Mouse (Mus musculus): ENCODE data around the gene Thbs1. TPM values are rescaled to one million over a fixed set of nuclear protein-coding genes. Genes with fewer than 3 reads are reported as not detected.

Gene Thbs1
- polyA plus RNA-seq, 1 experiment = 9.8 TPM

- 91% methylated on average over 7 of the region's 7 CpGs for WGBS
- H3K36me3 ChIP-seq (ENCODE audit: control insufficient read depth, insufficient read depth, low read length) = peaks cover 15% of the 10 kb centered on the region
- TF ChIP-seq CTCF (IDR thresholded peaks at IDR 0.05; ENCODE audit: extremely low read depth, insufficient read length, insufficient replicate concordance, low read depth, low read length) (no peak), POLR2A (IDR thresholded peaks at IDR 0.05; ENCODE audit: low read depth, low read length) (no peak)
Measured at GRCm38 (mm10) chr2:118118515-118118914, 6.8 kb downstream of the Thbs1 start.

GRCm38 (mm10) chr2:118119684-118120083 is 8.0 kb downstream of the Thbs1 start:
- WGBS = 95% methylated on average over 12 of the region's 12 CpGs
- peaks cover 15% of the 10 kb centered on the region for H3K36me3 ChIP-seq (ENCODE audit: control insufficient read depth, insufficient read depth, low read length)
- TF ChIP-seq CTCF (IDR thresholded peaks at IDR 0.05; ENCODE audit: extremely low read depth, insufficient read length, insufficient replicate concordance, low read depth, low read length) (no peak), POLR2A (IDR thresholded peaks at IDR 0.05; ENCODE audit: low read depth, low read length) (no peak)

More at GRCm38 (mm10) chr2:118118515-118118914, 6.8 kb downstream of the Thbs1 start:
- Histone ChIP-seq H3K4me1 (ENCODE audit: control insufficient read depth, insufficient read depth, insufficient read length, low read length) (peaks cover 1% of the 10 kb centered on the region; the same call in 1 of the 2 replicates), H3K27me3 (ENCODE audit: control insufficient read depth, insufficient read depth, low read length) (no peaks in the 10 kb centered on the region), H3K4me3 (ENCODE audit: low read depth, low read length) (no peak overlapping the region), H3K27ac (ENCODE audit: insufficient read depth, low read depth, low read length) (no peak overlapping the region)

DNA sequence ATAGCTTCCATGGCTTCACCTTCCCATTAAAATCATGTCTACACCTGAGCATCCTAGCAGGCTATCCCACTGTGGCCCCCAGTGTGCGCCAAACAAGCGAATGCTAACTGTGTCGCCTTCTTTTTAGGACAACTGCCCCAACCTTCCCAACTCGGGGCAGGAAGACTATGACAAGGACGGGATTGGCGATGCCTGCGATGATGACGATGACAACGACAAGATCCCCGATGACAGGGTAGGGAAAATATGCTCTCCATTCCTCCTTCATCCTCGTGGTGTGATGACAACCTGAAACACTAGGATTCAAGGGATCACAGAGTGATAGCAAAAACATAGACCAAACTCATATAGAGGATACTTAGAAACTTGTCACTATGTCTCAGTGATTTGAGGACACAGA is 8.4 kb downstream of the Thbs1 start:
- 92% methylated on average over 11 of the region's 11 CpGs for WGBS
- TF ChIP-seq CTCF (IDR thresholded peaks at IDR 0.05; ENCODE audit: extremely low read depth, insufficient read length, insufficient replicate concordance, low read depth, low read length) (no peak), POLR2A (IDR thresholded peaks at IDR 0.05; ENCODE audit: low read depth, low read length) (no peak)
- Histone ChIP-seq H3K27me3 (ENCODE audit: control insufficient read depth, insufficient read depth, low read length) (no peaks in the 10 kb centered on the region), H3K27ac (ENCODE audit: insufficient read depth, low read depth, low read length) (no peak overlapping the region), H3K36me3 (ENCODE audit: control insufficient read depth, insufficient read depth, low read length) (peaks cover 15% of the 10 kb centered on the region), H3K4me1 (ENCODE audit: control insufficient read depth, insufficient read depth, insufficient read length, low read length) (peaks cover 1% of the 10 kb centered on the region; the same call in 1 of the 2 replicates), H3K4me3 (ENCODE audit: low read depth, low read length) (no peak overlapping the region)

More at GRCm38 (mm10) chr2:118119684-118120083, 8.0 kb downstream of the Thbs1 start:
- no peak overlapping the region for H3K4me3 ChIP-seq (ENCODE audit: low read depth, low read length)
- no peak overlapping the region for H3K27ac ChIP-seq (ENCODE audit: insufficient read depth, low read depth, low read length)
- no peaks in the 10 kb centered on the region for H3K27me3 ChIP-seq (ENCODE audit: control insufficient read depth, insufficient read depth, low read length)
- peaks cover 1% of the 10 kb centered on the region; the same call in 1 of the 2 replicates for H3K4me1 ChIP-seq (ENCODE audit: control insufficient read depth, insufficient read depth, insufficient read length, low read length)

DNA sequence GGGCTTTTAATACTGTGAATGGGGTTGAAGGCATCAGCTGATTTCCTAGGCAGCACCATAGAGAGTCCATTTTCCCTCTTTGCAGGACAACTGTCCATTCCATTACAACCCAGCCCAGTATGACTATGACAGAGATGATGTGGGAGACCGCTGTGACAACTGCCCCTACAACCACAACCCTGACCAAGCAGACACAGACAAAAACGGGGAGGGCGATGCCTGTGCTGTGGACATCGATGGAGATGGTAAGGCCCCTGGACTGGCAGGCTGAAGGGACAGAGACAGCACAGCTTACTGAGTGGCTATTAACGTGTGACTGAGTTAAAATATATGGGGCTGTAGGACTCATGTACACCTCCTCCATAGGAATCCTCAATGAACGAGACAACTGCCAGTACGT is 9.1 kb downstream of the Thbs1 start:
- peaks cover 1% of the 10 kb centered on the region; the same call in 1 of the 2 replicates for H3K4me1 ChIP-seq (ENCODE audit: control insufficient read depth, insufficient read depth, insufficient read length, low read length)

GRCm38 (mm10) chr2:118122291-118122690 is 10.6 kb downstream of the Thbs1 start:
- H3K27ac ChIP-seq (ENCODE audit: insufficient read depth, low read depth, low read length) = no peak overlapping the region
- H3K4me3 ChIP-seq (ENCODE audit: low read depth, low read length) = no peak overlapping the region
- WGBS = 94% methylated on average over 6 of the region's 6 CpGs
- H3K4me1 ChIP-seq (ENCODE audit: control insufficient read depth, insufficient read depth, insufficient read length, low read length) = peaks cover 3% of the 10 kb centered on the region; the same call in 1 of the 2 replicates
- TF ChIP-seq CTCF (IDR thresholded peaks at IDR 0.05; ENCODE audit: extremely low read depth, insufficient read length, insufficient replicate concordance, low read depth, low read length) (no peak), POLR2A (IDR thresholded peaks at IDR 0.05; ENCODE audit: low read depth, low read length) (no peak)
- H3K36me3 ChIP-seq (ENCODE audit: control insufficient read depth, insufficient read depth, low read length) = peaks cover 13% of the 10 kb centered on the region
- no peaks in the 10 kb centered on the region for H3K27me3 ChIP-seq (ENCODE audit: control insufficient read depth, insufficient read depth, low read length)

More for the DNA sequence above, 9.1 kb downstream of the Thbs1 start:
- WGBS = 93% methylated on average over 7 of the region's 7 CpGs
- H3K36me3 ChIP-seq (ENCODE audit: control insufficient read depth, insufficient read depth, low read length) = peaks cover 15% of the 10 kb centered on the region
- H3K4me3 ChIP-seq (ENCODE audit: low read depth, low read length) = no peak overlapping the region
- TF ChIP-seq CTCF (IDR thresholded peaks at IDR 0.05; ENCODE audit: extremely low read depth, insufficient read length, insufficient replicate concordance, low read depth, low read length) = no peak
- TF ChIP-seq POLR2A (IDR thresholded peaks at IDR 0.05; ENCODE audit: low read depth, low read length) = no peak
- no peaks in the 10 kb centered on the region for H3K27me3 ChIP-seq (ENCODE audit: control insufficient read depth, insufficient read depth, low read length)
- no peak overlapping the region for H3K27ac ChIP-seq (ENCODE audit: insufficient read depth, low read depth, low read length)

GRCm38 (mm10) chr2:118123743-118124142 is 12.1 kb downstream of the Thbs1 start:
- Histone ChIP-seq H3K4me3 (ENCODE audit: low read depth, low read length) (no peak overlapping the region), H3K36me3 (ENCODE audit: control insufficient read depth, insufficient read depth, low read length) (peaks cover 4% of the 10 kb centered on the region), H3K27ac (ENCODE audit: insufficient read depth, low read depth, low read length) (no peak overlapping the region), H3K27me3 (ENCODE audit: control insufficient read depth, insufficient read depth, low read length) (no peaks in the 10 kb centered on the region), H3K4me1 (ENCODE audit: control insufficient read depth, insufficient read depth, insufficient read length, low read length) (peaks cover 2% of the 10 kb centered on the region; the same call in 1 of the 2 replicates)
- TF ChIP-seq CTCF (IDR thresholded peaks at IDR 0.05; ENCODE audit: extremely low read depth, insufficient read length, insufficient replicate concordance, low read depth, low read length) (no peak), POLR2A (IDR thresholded peaks at IDR 0.05; ENCODE audit: low read depth, low read length) (no peak)
- 87% methylated on average over 9 of the region's 9 CpGs for WGBS

GRCm38 (mm10) chr2:118124437-118124836 is 12.8 kb downstream of the Thbs1 start:
- Histone ChIP-seq H3K27me3 (ENCODE audit: control insufficient read depth, insufficient read depth, low read length) (no peaks in the 10 kb centered on the region), H3K4me3 (ENCODE audit: low read depth, low read length) (no peak overlapping the region), H3K27ac (ENCODE audit: insufficient read depth, low read depth, low read length) (no peak overlapping the region), H3K36me3 (ENCODE audit: control insufficient read depth, insufficient read depth, low read length) (peaks cover 4% of the 10 kb centered on the region; the same call in 1 of the 2 replicates), H3K4me1 (ENCODE audit: control insufficient read depth, insufficient read depth, insufficient read length, low read length) (peaks cover 2% of the 10 kb centered on the region; the same call in 1 of the 2 replicates)
- TF ChIP-seq CTCF (IDR thresholded peaks at IDR 0.05; ENCODE audit: extremely low read depth, insufficient read length, insufficient replicate concordance, low read depth, low read length) = no peak
- no peak for TF ChIP-seq POLR2A (IDR thresholded peaks at IDR 0.05; ENCODE audit: low read depth, low read length)
- 78% methylated on average over 7 of the region's 7 CpGs for WGBS
